Mouse (Mus musculus): Measurements from ENCODE around the gene Klhdc7a.
"Not testable (repeated sequence)": the region's sequence is repeated elsewhere in the genome, so short reads cannot be mapped to it uniquely, and the experiment has no call there.

Klhdc7a gene

GRCm38 (mm10) chr4:139964406-139964805 lies 3.4 kb downstream of the Klhdc7a start:
- Histone ChIP-seq H3K27me3 (ENCODE audit: insufficient read depth, low read length) (peaks cover 17% of the 10 kb centered on the region), H3K4me1 (replicated peaks; ENCODE audit: low read depth, low read length) (peaks cover 88% of the 10 kb centered on the region), H3K4me3 (replicated peaks; ENCODE audit: low read length) (peak overlapping the region; percentile 75), H3K36me3 (ENCODE audit: insufficient read depth, low read length) (0 out of 2 replicates have a peak, but pooled peaks cover 4% of the 10 kb centered on the region), H3K9me3 (ENCODE audit: low read length) (peaks cover 8% of the 10 kb centered on the region; the same call in 1 of the 2 replicates)
- TF ChIP-seq NANOG (IDR thresholded peaks at IDR 0.05; ENCODE audit: borderline replicate concordance, low read length) = no peak
- no peak for TF ChIP-seq CTCF (conservative IDR thresholded peaks at IDR 0.05; ENCODE audit: low read length)

- Histone ChIP-seq H3K4me1 (replicated peaks; ENCODE audit: low read depth, low read length) (peaks cover 86% of the 10 kb centered on the region), H3K4me3 (replicated peaks; ENCODE audit: low read length) (peak overlapping the region; percentile 5; the same call in 1 of the 2 replicates), H3K36me3 (ENCODE audit: insufficient read depth, low read length) (0 out of 2 replicates have a peak, but pooled peaks cover 4% of the 10 kb centered on the region), H3K9me3 (ENCODE audit: low read length) (peaks cover 8% of the 10 kb centered on the region; the same call in 1 of the 2 replicates), H3K27me3 (ENCODE audit: insufficient read depth, low read length) (peaks cover 17% of the 10 kb centered on the region)
- TF ChIP-seq CTCF (conservative IDR thresholded peaks at IDR 0.05; ENCODE audit: low read length) = no peak
- no peak for TF ChIP-seq NANOG (IDR thresholded peaks at IDR 0.05; ENCODE audit: borderline replicate concordance, low read length)
- no peak for TF ChIP-seq POU5F1 (IDR thresholded peaks at IDR 0.05; ENCODE audit: borderline replicate concordance, low read length)
These were observed 3.9 kb downstream of the Klhdc7a start for GRCm38 (mm10) chr4:139963911-139964310.

- H3K4me3 ChIP-seq (replicated peaks; ENCODE audit: low read length) = no peak overlapping the region
- no peak for TF ChIP-seq CTCF (conservative IDR thresholded peaks at IDR 0.05; ENCODE audit: low read length)
- TF ChIP-seq NANOG (IDR thresholded peaks at IDR 0.05; ENCODE audit: borderline replicate concordance, low read length) = no peak
- TF ChIP-seq POU5F1 (IDR thresholded peaks at IDR 0.05; ENCODE audit: borderline replicate concordance, low read length) = no peak
These were observed 4.8 kb downstream of the Klhdc7a start for GRCm38 (mm10) chr4:139963059-139963458.

GRCm38 (mm10) chr4:139961816-139962215 lies 6.0 kb downstream of the Klhdc7a start:
- Histone ChIP-seq H3K4me1 (replicated peaks; ENCODE audit: low read depth, low read length) (peaks cover 68% of the 10 kb centered on the region), H3K36me3 (ENCODE audit: insufficient read depth, low read length) (0 out of 2 replicates have a peak, but pooled peaks cover 4% of the 10 kb centered on the region), H3K4me3 (replicated peaks; ENCODE audit: low read length) (no peak overlapping the region), H3K27me3 (ENCODE audit: insufficient read depth, low read length) (peaks cover 16% of the 10 kb centered on the region), H3K9me3 (ENCODE audit: low read length) (peaks cover 12% of the 10 kb centered on the region; the same call in 1 of the 2 replicates)
- TF ChIP-seq NANOG (IDR thresholded peaks at IDR 0.05; ENCODE audit: borderline replicate concordance, low read length) = no peak

More at GRCm38 (mm10) chr4:139963059-139963458, 4.8 kb downstream of the Klhdc7a start:
- H3K9me3 ChIP-seq (ENCODE audit: low read length) = peaks cover 12% of the 10 kb centered on the region; the same call in 1 of the 2 replicates
- H3K36me3 ChIP-seq (ENCODE audit: insufficient read depth, low read length) = 0 out of 2 replicates have a peak, but pooled peaks cover 4% of the 10 kb centered on the region
- H3K27me3 ChIP-seq (ENCODE audit: insufficient read depth, low read length) = peaks cover 17% of the 10 kb centered on the region
- H3K4me1 ChIP-seq (replicated peaks; ENCODE audit: low read depth, low read length) = peaks cover 80% of the 10 kb centered on the region

- Histone ChIP-seq H3K9me3 (ENCODE audit: low read length) (peaks cover 12% of the 10 kb centered on the region; the same call in 1 of the 2 replicates), H3K27me3 (ENCODE audit: insufficient read depth, low read length) (peaks cover 11% of the 10 kb centered on the region), H3K4me1 (replicated peaks; ENCODE audit: low read depth, low read length) (peaks cover 63% of the 10 kb centered on the region)
- not testable (repeated sequence) for H3K36me3 ChIP-seq (ENCODE audit: insufficient read depth, low read length); H3K4me3 ChIP-seq (replicated peaks; ENCODE audit: low read length)
These were observed 6.5 kb downstream of the Klhdc7a start for GRCm38 (mm10) chr4:139961329-139961728.

GRCm38 (mm10) chr4:139960724-139961315 lies 7.0 kb downstream of the Klhdc7a start:
- H3K27me3 ChIP-seq (ENCODE audit: insufficient read depth, low read length) = peaks cover 6% of the 10 kb centered on the region
- H3K36me3 ChIP-seq (ENCODE audit: insufficient read depth, low read length) = 0 out of 2 replicates have a peak, but pooled peaks cover 4% of the 10 kb centered on the region
- no peak overlapping the region for H3K4me3 ChIP-seq (replicated peaks; ENCODE audit: low read length)
- TF ChIP-seq POU5F1 (IDR thresholded peaks at IDR 0.05; ENCODE audit: borderline replicate concordance, low read length) (no peak), CTCF (conservative IDR thresholded peaks at IDR 0.05; ENCODE audit: low read length) (no peak), NANOG (IDR thresholded peaks at IDR 0.05; ENCODE audit: borderline replicate concordance, low read length) (no peak)
- H3K9me3 ChIP-seq (ENCODE audit: low read length) = peaks cover 12% of the 10 kb centered on the region; the same call in 1 of the 2 replicates
- H3K4me1 ChIP-seq (replicated peaks; ENCODE audit: low read depth, low read length) = peaks cover 58% of the 10 kb centered on the region

- peaks cover 12% of the 10 kb centered on the region; the same call in 1 of the 2 replicates for H3K9me3 ChIP-seq (ENCODE audit: low read length)
- H3K4me3 ChIP-seq (replicated peaks; ENCODE audit: low read length) = no peak overlapping the region
- no peaks in the 10 kb centered on the region for H3K27me3 ChIP-seq (ENCODE audit: insufficient read depth, low read length)
- 0 out of 2 replicates have a peak, but pooled peaks cover 4% of the 10 kb centered on the region for H3K36me3 ChIP-seq (ENCODE audit: insufficient read depth, low read length)
- peaks cover 51% of the 10 kb centered on the region for H3K4me1 ChIP-seq (replicated peaks; ENCODE audit: low read depth, low read length)
- TF ChIP-seq POU5F1 (IDR thresholded peaks at IDR 0.05; ENCODE audit: borderline replicate concordance, low read length) (no peak), CTCF (conservative IDR thresholded peaks at IDR 0.05; ENCODE audit: low read length) (no peak), NANOG (IDR thresholded peaks at IDR 0.05; ENCODE audit: borderline replicate concordance, low read length) (no peak)
These were observed 7.6 kb downstream of the Klhdc7a start for GRCm38 (mm10) chr4:139960086-139960713.

GRCm38 (mm10) chr4:139959188-139959587 lies 8.6 kb downstream of the Klhdc7a start:
- Histone ChIP-seq H3K4me1 (replicated peaks; ENCODE audit: low read depth, low read length) (peaks cover 41% of the 10 kb centered on the region), H3K36me3 (ENCODE audit: insufficient read depth, low read length) (no peaks in the 10 kb centered on the region), H3K27me3 (ENCODE audit: insufficient read depth, low read length) (no peaks in the 10 kb centered on the region), H3K4me3 (replicated peaks; ENCODE audit: low read length) (no peak overlapping the region), H3K9me3 (ENCODE audit: low read length) (peaks cover 12% of the 10 kb centered on the region; the same call in 1 of the 2 replicates)
- TF ChIP-seq POU5F1 (IDR thresholded peaks at IDR 0.05; ENCODE audit: borderline replicate concordance, low read length) (no peak), NANOG (IDR thresholded peaks at IDR 0.05; ENCODE audit: borderline replicate concordance, low read length) (no peak), CTCF (conservative IDR thresholded peaks at IDR 0.05; ENCODE audit: low read length) (no peak)
